Mouse (Mus musculus) 3134 (cell line): ENCODE data around the gene Tnpo3.
"Not testable (repeated sequence)": the region's sequence is repeated elsewhere in the genome, so short reads cannot be mapped to it uniquely, and the experiment has no call there.

Experiments
- DNase-seq: peaks from one replicate; pipeline ENCODE4 v3.0.0-alpha.2; 2011; ENCODE audit warnings: low spot score; ENCODE audit not compliant: insufficient read length; ENCODE audit errors: extremely low read depth

Gene Tnpo3

GRCm38 (mm10) chr6:29622273-29622672 is 12.6 kb upstream of the Tnpo3 start:
- DNase-seq: no peak

- DNase-seq: no peak
Measured at GRCm38 (mm10) chr6:29620840-29621543, 11.3 kb upstream of the Tnpo3 start.

- DNase-seq: no peak
Measured at GRCm38 (mm10) chr6:29620176-29620575, 10.5 kb upstream of the Tnpo3 start.

- DNase-seq: not testable (repeated sequence)
Measured at GRCm38 (mm10) chr6:29610020-29610640, 443 bp upstream of the Tnpo3 start.

GRCm38 (mm10) chr6:29600188-29600587 is 9.5 kb downstream of the Tnpo3 start:
- DNase-seq: no peak

- peak; percentile 5 for DNase-seq
Measured at GRCm38 (mm10) chr6:29595656-29596055, 14.0 kb downstream of the Tnpo3 start.

- DNase-seq: no peak
Measured at GRCm38 (mm10) chr6:29581202-29581601, 28.5 kb downstream of the Tnpo3 start.

- no peak for DNase-seq
Measured at GRCm38 (mm10) chr6:29580770-29581169, 28.9 kb downstream of the Tnpo3 start.

GRCm38 (mm10) chr6:29576388-29576787 is 33.3 kb downstream of the Tnpo3 start:
- DNase-seq: not testable (repeated sequence)

- DNase-seq: no peak
Measured at GRCm38 (mm10) chr6:29557112-29557511, 52.6 kb downstream of the Tnpo3 start.

GRCm38 (mm10) chr6:29552526-29552925 is 57.2 kb downstream of the Tnpo3 start:
- no peak for DNase-seq

GRCm38 (mm10) chr6:29548086-29548485 is 61.6 kb downstream of the Tnpo3 start:
- no peak for DNase-seq

- peak; percentile 16 for DNase-seq
Measured at GRCm38 (mm10) chr6:29547582-29547981, 62.1 kb downstream of the Tnpo3 start.

- no peak for DNase-seq
Measured at GRCm38 (mm10) chr6:29545611-29546010, 64.1 kb downstream of the Tnpo3 start.

- no peak for DNase-seq
Measured at GRCm38 (mm10) chr6:29540956-29541355, 68.7 kb downstream of the Tnpo3 start.

GRCm38 (mm10) chr6:29540223-29540622 is 69.5 kb downstream of the Tnpo3 start:
- DNase-seq: no peak

- no peak for DNase-seq
Measured at GRCm38 (mm10) chr6:29539502-29539901, 70.2 kb downstream of the Tnpo3 start.

GRCm38 (mm10) chr6:29537221-29537620 is 72.5 kb downstream of the Tnpo3 start:
- no peak for DNase-seq

GRCm38 (mm10) chr6:29536651-29537193 is 73.0 kb downstream of the Tnpo3 start:
- DNase-seq: no peak

GRCm38 (mm10) chr6:29535316-29535715 is 74.4 kb downstream of the Tnpo3 start:
- DNase-seq: peak; percentile 19

- DNase-seq: no peak
Measured at GRCm38 (mm10) chr6:29530050-29530449, 79.6 kb downstream of the Tnpo3 start.

GRCm38 (mm10) chr6:29529444-29529820 is 80.3 kb downstream of the Tnpo3 start:
- no peak for DNase-seq
